Mouse (Mus musculus): ENCODE measurements around the gene Spata22.

DNA sequence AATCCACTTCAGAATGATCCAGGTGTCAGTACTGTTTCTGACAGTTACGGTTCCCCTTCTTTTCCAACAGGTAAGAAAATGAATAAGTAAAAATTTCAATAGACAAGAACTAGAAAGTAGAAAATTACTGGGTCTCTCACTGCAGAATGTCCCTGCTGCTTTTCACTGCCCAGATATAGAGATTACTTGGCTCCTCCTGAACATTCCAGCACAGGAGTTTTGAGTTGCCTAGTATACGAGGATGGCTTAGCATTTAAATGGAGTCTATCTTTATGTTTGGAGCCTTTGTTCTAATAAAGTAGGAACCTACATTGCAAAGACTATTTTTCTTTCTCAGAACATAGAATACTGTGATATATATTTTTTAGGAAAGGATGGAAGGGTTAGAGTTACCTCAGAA, 3.8 kb downstream of the Spata22 start:
- no peak for TF ChIP-seq EP300 (IDR thresholded peaks at IDR 0.05; ENCODE audit: insufficient read depth, low read depth, low read length)
- TF ChIP-seq CTCF (IDR thresholded peaks at IDR 0.05) = no peak
- TF ChIP-seq POLR2A (IDR thresholded peaks at IDR 0.05; ENCODE audit: insufficient read depth, low read depth, low read length) = no peak
